Mouse (Mus musculus): Measurements from ENCODE around the gene Cfap65.

- TF ChIP-seq EP300 (IDR thresholded peaks at IDR 0.05; ENCODE audit: low read depth) (no peak), CTCF (IDR thresholded peaks at IDR 0.05; ENCODE audit: low read depth) (no peak)
Observed at GRCm38 (mm10) chr1:74962126-74962852, 26.9 kb upstream of the Cfap65 start.

All from liver, embryonic 14.5 days (tissue).